Mouse (Mus musculus): Measurements from ENCODE around the gene Rab6a.

GRCm38 (mm10) chr7:100684538-100684937 lies 77.3 kb downstream of the Rab6a start:
- TF ChIP-seq CTCF (IDR thresholded peaks at IDR 0.05; ENCODE audit: low read depth) (peak; percentile 92), EP300 (IDR thresholded peaks at IDR 0.05; ENCODE audit: low read depth) (no peak)
